Mouse (Mus musculus) stomach, postnatal 0 days (tissue): ENCODE results near the gene Pick1.

Experiments
- CTCF ChIP-seq: IDR thresholded peaks from 2 replicates; pipeline ENCODE4 v1.5.1; 2016; ENCODE audit warnings: antibody characterized with exemption, low read depth, mild to moderate bottlenecking, moderate library complexity
- EP300 ChIP-seq: optimal IDR thresholded peaks from 2 replicates; pipeline ENCODE3; 2016; ENCODE audit warnings: antibody characterized with exemption

GRCm38 (mm10) chr15:79263726-79264125 is 34.8 kb downstream of the Pick1 start:
- TF ChIP-seq CTCF = no peak
- no peak for TF ChIP-seq EP300
